Mouse (Mus musculus) heart, embryonic 16.5 days (tissue): ENCODE measurements around the gene Clp1. TPM values are rescaled to one million over a fixed set of nuclear protein-coding genes. Genes with fewer than 3 reads are reported as not detected.

ENCODE experiments used
- ATAC-seq: fragments of 200-750 bp; cut with Nextera tagmentation; replicated peaks from 2 replicates; pipeline ENCODE4 v1.8.0; 2017; ENCODE audit warnings: moderate number of reproducible peaks; ENCODE audit not compliant: insufficient read depth, low FRiP score; ENCODE audit errors: extremely low read depth
- H3K27ac ChIP-seq: fragments of 300-500 bp; sonication (generic); 2 replicates; pipeline ENCODE4 v1.5.1; 2014; ENCODE audit warnings: mild to moderate bottlenecking, low read length, control low read depth, moderate library complexity
- H3K27me3 ChIP-seq: fragments of 300-500 bp; sonication (generic); 2 replicates; pipeline ENCODE4 v1.6.1; 2014; ENCODE audit warnings: low read length, mixed read lengths; ENCODE audit not compliant: control insufficient read depth, insufficient read depth
- H3K36me3 ChIP-seq: fragments of 300-500 bp; sonication (generic); 2 replicates; pipeline ENCODE4 v1.6.1; 2014; ENCODE audit not compliant: control insufficient read depth, insufficient read depth
- H3K4me1 ChIP-seq: fragments of 300-500 bp; sonication (generic); 2 replicates; pipeline ENCODE4 v1.6.1; 2014; ENCODE audit warnings: low read length, mixed read lengths; ENCODE audit not compliant: control insufficient read depth, insufficient read depth
- H3K4me2 ChIP-seq: fragments of 300-500 bp; sonication (generic); 2 replicates; pipeline ENCODE4 v1.6.1; 2014; ENCODE audit warnings: low read depth, mild to moderate bottlenecking, control low read depth, low read length
- H3K4me3 ChIP-seq: fragments of 300-500 bp; sonication (generic); 2 replicates; pipeline ENCODE4 v1.5.1; 2014; ENCODE audit warnings: mild to moderate bottlenecking, control low read depth, low read length
- H3K9ac ChIP-seq: fragments of 300-500 bp; sonication (generic); 2 replicates; pipeline ENCODE4 v1.6.1; 2014; ENCODE audit warnings: low read length, control low read depth
- H3K9me3 ChIP-seq: fragments of 300-500 bp; sonication (generic); replicated peaks from 2 replicates; pipeline ENCODE4 v1.6.1; 2016; ENCODE audit warnings: low read length; ENCODE audit not compliant: control insufficient read depth
- WGBS: fragments of 180-500 bp; shearing (Covaris S2); extraction: QIAGEN DNeasy Blood & Tissue Kit; methylation state at CpG from one replicate; pipeline ENCODE4 v1.1.7; 2014; 5-methylcytosine and 5-hydroxymethylcytosine counted together
- polyA plus RNA-seq: library from polyadenylated mRNA; unstranded; fragments of >200 nt; fragmentation: Nextera tagmentation; extraction: Ambion mirVana; gene quantifications from 2 replicates; pipeline ENCODE4 v1.2.1, GENCODE M21; 2015

Clp1 gene
- polyA plus RNA-seq: 17.9 and 19.5 TPM in 2 replicates

GRCm38 (mm10) chr2:84727172-84727858 lies at the start of gene Clp1:
TSS of gene Clp1 (minus strand) at chr2:84727350.
- under 1% methylated on average over 39 of the region's 39 CpGs for WGBS
- peak; percentile 98 for ATAC-seq
- Histone ChIP-seq H3K4me2 (peak within 1 kb of the TSS; percentile 96), H3K36me3 (peaks cover 21% of the 10 kb centered on the region), H3K27ac (peak within 1 kb of the TSS; percentile 88), H3K9me3 (no peaks in the 10 kb centered on the region), H3K9ac (peak within 1 kb of the TSS; percentile 79), H3K4me3 (peak within 1 kb of the TSS; percentile 81), H3K4me1 (peaks cover 16% of the 10 kb centered on the region), H3K27me3 (no peaks in the 10 kb centered on the region)

- ATAC-seq: no peak
- Histone ChIP-seq H3K27me3 (0 out of 2 replicates have a peak, but pooled peaks cover 5% of the 10 kb centered on the region), H3K4me3 (no peak overlapping the region), H3K9me3 (no peaks in the 10 kb centered on the region), H3K4me2 (no peak overlapping the region), H3K36me3 (no peaks in the 10 kb centered on the region), H3K9ac (no peak overlapping the region), H3K27ac (no peak overlapping the region; the same call in 1 of the 2 replicates), H3K4me1 (no peaks in the 10 kb centered on the region; the same call in 1 of the 2 replicates)
- 73% methylated on average over 6 of the region's 6 CpGs for WGBS
These were observed 48.5 kb upstream of the Clp1 start for GRCm38 (mm10) chr2:84775665-84776064.

DNA sequence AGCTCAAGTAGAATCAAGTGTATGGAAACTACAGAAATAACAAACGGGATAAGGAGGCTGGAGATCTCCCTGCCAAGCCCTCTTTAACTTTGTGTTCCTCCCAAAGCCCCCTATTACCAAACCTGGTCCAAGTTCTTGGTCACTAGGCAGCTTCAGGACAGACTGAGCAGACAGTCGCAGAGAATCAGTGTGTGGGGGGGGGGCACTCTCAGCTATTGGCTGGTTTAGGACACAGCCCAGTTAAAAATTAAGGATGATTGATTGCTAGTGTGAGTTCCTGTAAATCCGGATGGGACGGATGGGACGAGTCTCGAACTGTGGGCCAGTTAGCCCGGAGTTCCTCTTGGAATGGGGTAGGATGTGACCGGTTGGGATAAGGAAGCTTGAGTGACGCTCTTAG lies 48.1 kb upstream of the Clp1 start, which contains the start of gene Serping1:
Serping1 (minus strand) TSS at position 204 of the 400 bp plus-strand sequence.
- no peak for ATAC-seq
- no peaks in the 10 kb centered on the region for H3K9me3 ChIP-seq
- no peaks in the 10 kb centered on the region for H3K36me3 ChIP-seq
- no peaks in the 10 kb centered on the region; the same call in 1 of the 2 replicates for H3K4me1 ChIP-seq
- peak within 1 kb of the TSS; percentile 54 for H3K4me2 ChIP-seq
- WGBS: 70% methylated on average over 9 of the region's 9 CpGs
- H3K27me3 ChIP-seq: 0 out of 2 replicates have a peak, but pooled peaks cover 5% of the 10 kb centered on the region
- H3K4me3 ChIP-seq: peak within 1 kb of the TSS; percentile 45
- H3K9ac ChIP-seq: peak within 1 kb of the TSS; percentile 70
- peak within 1 kb of the TSS; percentile 51 for H3K27ac ChIP-seq

GRCm38 (mm10) chr2:84774751-84775150 lies 47.6 kb upstream of the Clp1 start:
- no peaks in the 10 kb centered on the region; the same call in 1 of the 2 replicates for H3K4me1 ChIP-seq
- H3K36me3 ChIP-seq: no peaks in the 10 kb centered on the region
- peak overlapping the region; percentile 54 for H3K4me2 ChIP-seq
- H3K9me3 ChIP-seq: no peaks in the 10 kb centered on the region
- H3K4me3 ChIP-seq: peak overlapping the region; percentile 45
- peak overlapping the region; percentile 70 for H3K9ac ChIP-seq
- ATAC-seq: peak; percentile 77
- 0 out of 2 replicates have a peak, but pooled peaks cover 5% of the 10 kb centered on the region for H3K27me3 ChIP-seq
- H3K27ac ChIP-seq: peak overlapping the region; percentile 51; the same call in 1 of the 2 replicates
- WGBS: 6% methylated on average over 15 of the region's 15 CpGs

GRCm38 (mm10) chr2:84773195-84773594 lies 46.0 kb upstream of the Clp1 start:
- Histone ChIP-seq H3K36me3 (no peaks in the 10 kb centered on the region), H3K27ac (no peak overlapping the region), H3K9ac (no peak overlapping the region), H3K4me3 (no peak overlapping the region), H3K4me2 (no peak overlapping the region), H3K27me3 (0 out of 2 replicates have a peak, but pooled peaks cover 5% of the 10 kb centered on the region), H3K9me3 (no peaks in the 10 kb centered on the region), H3K4me1 (no peaks in the 10 kb centered on the region)
- WGBS: 76% methylated on average over 5 of the region's 5 CpGs
- no peak for ATAC-seq

- Histone ChIP-seq H3K9me3 (no peaks in the 10 kb centered on the region), H3K4me2 (no peak overlapping the region), H3K4me1 (no peaks in the 10 kb centered on the region), H3K27me3 (0 out of 2 replicates have a peak, but pooled peaks cover 5% of the 10 kb centered on the region), H3K36me3 (no peaks in the 10 kb centered on the region), H3K27ac (no peak overlapping the region), H3K4me3 (no peak overlapping the region), H3K9ac (no peak overlapping the region)
- 85% methylated on average over 4 of the region's 4 CpGs for WGBS
- ATAC-seq: no peak
These were observed 45.3 kb upstream of the Clp1 start for GRCm38 (mm10) chr2:84772454-84772853.

DNA sequence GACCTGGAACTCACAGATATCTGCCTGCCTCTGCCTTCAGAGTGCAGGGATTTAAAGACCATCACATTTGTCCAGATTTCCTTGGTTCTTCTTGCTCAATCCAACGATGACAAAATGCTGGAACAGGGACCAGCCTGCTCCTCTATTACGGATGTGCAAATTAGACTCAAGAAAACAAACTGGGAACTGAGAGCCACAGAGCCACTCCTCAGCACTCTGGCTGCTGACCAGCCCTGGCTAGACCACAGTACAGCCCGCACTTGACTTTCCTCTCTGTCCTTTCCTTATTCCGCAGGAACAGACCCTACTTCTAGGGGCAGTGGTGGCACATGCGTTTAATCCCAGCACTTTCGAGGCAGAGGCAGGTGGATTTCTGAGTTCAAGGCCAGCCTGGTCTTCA lies 43.4 kb upstream of the Clp1 start:
- no peak overlapping the region for H3K4me2 ChIP-seq
- H3K27me3 ChIP-seq: 0 out of 2 replicates have a peak, but pooled peaks cover 5% of the 10 kb centered on the region
- H3K36me3 ChIP-seq: no peaks in the 10 kb centered on the region
- H3K4me3 ChIP-seq: no peak overlapping the region
- no peak overlapping the region for H3K9ac ChIP-seq
- no peak for ATAC-seq
- H3K9me3 ChIP-seq: no peaks in the 10 kb centered on the region
- WGBS: 72% methylated on average over 6 of the region's 6 CpGs
- no peaks in the 10 kb centered on the region for H3K4me1 ChIP-seq
- no peak overlapping the region for H3K27ac ChIP-seq

DNA sequence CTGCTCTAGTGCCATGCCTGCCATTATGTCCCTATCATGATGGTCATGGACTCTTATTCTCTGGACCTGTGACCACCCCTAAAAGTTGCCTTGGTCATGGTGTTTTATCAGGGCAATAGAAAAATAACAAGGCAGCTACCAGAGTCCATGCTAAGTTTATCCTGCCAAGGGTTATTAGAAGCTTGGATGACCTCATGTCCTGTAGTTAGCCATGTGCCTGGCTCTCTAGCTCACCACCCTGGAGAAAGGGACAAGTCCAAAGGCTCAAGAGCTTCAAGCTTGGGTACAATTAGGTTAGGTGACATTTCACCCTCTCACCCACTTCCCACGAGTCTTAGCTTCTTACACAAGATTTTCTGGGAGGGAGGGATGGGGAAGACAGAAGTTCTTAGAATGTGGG lies 35.7 kb upstream of the Clp1 start:
- Histone ChIP-seq H3K4me3 (no peak overlapping the region), H3K27ac (no peak overlapping the region), H3K4me1 (no peaks in the 10 kb centered on the region), H3K36me3 (no peaks in the 10 kb centered on the region), H3K4me2 (no peak overlapping the region), H3K9ac (no peak overlapping the region), H3K9me3 (no peaks in the 10 kb centered on the region), H3K27me3 (no peaks in the 10 kb centered on the region)
- 38% methylated on average over 1 of the region's 1 CpGs for WGBS
- no peak for ATAC-seq

DNA sequence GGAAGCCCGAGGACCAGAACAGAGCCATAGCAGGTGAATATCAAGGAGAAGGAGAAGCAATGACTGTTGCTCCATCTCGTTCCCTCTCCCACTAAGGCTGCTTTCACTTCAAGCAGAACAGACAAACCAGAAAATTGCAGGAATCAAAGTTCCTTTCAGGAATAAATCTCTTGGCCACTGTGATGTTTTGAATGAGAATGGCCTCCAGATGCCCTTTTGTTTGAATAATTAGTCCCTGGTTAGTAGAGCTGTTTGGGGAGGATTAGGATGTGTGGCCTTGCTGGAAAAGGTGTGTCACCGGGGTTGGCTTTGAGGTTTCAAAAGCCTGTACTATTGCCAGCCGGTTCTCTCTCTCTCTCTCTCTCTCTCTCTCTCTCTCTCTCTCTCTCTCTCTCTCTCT lies 35.1 kb upstream of the Clp1 start:
- no peaks in the 10 kb centered on the region for H3K36me3 ChIP-seq
- H3K27ac ChIP-seq: no peak overlapping the region
- no peaks in the 10 kb centered on the region for H3K4me1 ChIP-seq
- no peak overlapping the region for H3K4me2 ChIP-seq
- H3K9me3 ChIP-seq: no peaks in the 10 kb centered on the region
- H3K9ac ChIP-seq: no peak overlapping the region
- no peak for ATAC-seq
- H3K27me3 ChIP-seq: no peaks in the 10 kb centered on the region
- WGBS: 55% methylated on average over 4 of the region's 4 CpGs
- no peak overlapping the region for H3K4me3 ChIP-seq
